Mouse (Mus musculus) testis, postnatal 10 days (tissue): Measurements from ENCODE around the gene Usp39.
A peak's percentile ranks its signal among the peaks of the same experiment; 100 is the strongest.

Source experiments
- DNase-seq: peaks from one replicate; pipeline ENCODE4 v3.0.0; 2021; ENCODE audit warnings: low spot score

Gene Usp39

GRCm38 (mm10) chr6:72302349-72302925 is 42.5 kb downstream of the Usp39 start:
- DNase-seq = no peak

GRCm38 (mm10) chr6:72297825-72298224 is 47.2 kb downstream of the Usp39 start:
- no peak for DNase-seq

- DNase-seq = no peak
These were observed 51.9 kb downstream of the Usp39 start for GRCm38 (mm10) chr6:72292972-72293651.

GRCm38 (mm10) chr6:72289484-72289883 is 55.5 kb downstream of the Usp39 start:
- no peak for DNase-seq

GRCm38 (mm10) chr6:72283914-72284313 is 61.1 kb downstream of the Usp39 start:
- peak; percentile 80 for DNase-seq

GRCm38 (mm10) chr6:72280410-72280998 is 64.5 kb downstream of the Usp39 start:
- DNase-seq = no peak

GRCm38 (mm10) chr6:72279505-72279904 is 65.5 kb downstream of the Usp39 start:
- DNase-seq = no peak

- DNase-seq = no peak
These were observed 66.1 kb downstream of the Usp39 start for GRCm38 (mm10) chr6:72278835-72279234.

- DNase-seq = no peak
These were observed 67.3 kb downstream of the Usp39 start for GRCm38 (mm10) chr6:72277508-72278166.

- no peak for DNase-seq
These were observed 68.0 kb downstream of the Usp39 start for GRCm38 (mm10) chr6:72276972-72277441.

- no peak for DNase-seq
These were observed 68.8 kb downstream of the Usp39 start for GRCm38 (mm10) chr6:72276141-72276540.

GRCm38 (mm10) chr6:72275527-72275926 is 69.5 kb downstream of the Usp39 start:
- DNase-seq = no peak

GRCm38 (mm10) chr6:72273153-72273552 is 71.8 kb downstream of the Usp39 start:
- DNase-seq = no peak

- DNase-seq = no peak
These were observed 72.8 kb downstream of the Usp39 start for GRCm38 (mm10) chr6:72272161-72272696.

GRCm38 (mm10) chr6:72270952-72271519 is 73.9 kb downstream of the Usp39 start:
- no peak for DNase-seq

- DNase-seq = no peak
These were observed 74.7 kb downstream of the Usp39 start for GRCm38 (mm10) chr6:72270258-72270657.
